Mouse (Mus musculus) mesoderm, embryonic 11.5 days (tissue): ENCODE measurements around the gene Kif5a.
A peak's percentile ranks its signal among the peaks of the same experiment; 100 is the strongest.
"Not testable (repeated sequence)": the region's sequence is repeated elsewhere in the genome, so short reads cannot be mapped to it uniquely, and the experiment has no call there.

Experiments used
- DNase-seq: peaks from one replicate; pipeline ENCODE4 v3.0.0-alpha.2; 2012; ENCODE audit warnings: low read depth, low spot score

Gene Kif5a

DNA sequence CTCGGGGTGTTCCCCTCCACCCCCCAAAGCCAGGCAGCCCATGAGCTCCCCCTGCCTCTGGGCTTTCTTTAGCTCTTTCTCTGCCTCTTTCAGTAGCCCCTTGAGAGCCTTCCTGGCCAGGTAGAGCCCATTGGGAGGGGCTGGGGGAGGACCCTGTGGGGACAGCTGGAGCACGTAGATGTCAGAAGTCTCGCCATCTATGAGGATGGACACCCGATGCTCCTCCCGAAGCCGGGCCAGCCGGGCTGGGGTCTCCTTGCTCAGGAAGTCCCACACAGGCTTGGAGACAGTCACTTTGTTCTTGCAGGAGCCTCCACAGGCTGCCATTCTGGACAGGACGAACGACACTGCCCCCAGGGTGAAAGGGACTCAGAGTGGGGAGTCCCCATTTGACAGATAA is 70.1 kb downstream of the Kif5a start:
- no peak for DNase-seq

DNA sequence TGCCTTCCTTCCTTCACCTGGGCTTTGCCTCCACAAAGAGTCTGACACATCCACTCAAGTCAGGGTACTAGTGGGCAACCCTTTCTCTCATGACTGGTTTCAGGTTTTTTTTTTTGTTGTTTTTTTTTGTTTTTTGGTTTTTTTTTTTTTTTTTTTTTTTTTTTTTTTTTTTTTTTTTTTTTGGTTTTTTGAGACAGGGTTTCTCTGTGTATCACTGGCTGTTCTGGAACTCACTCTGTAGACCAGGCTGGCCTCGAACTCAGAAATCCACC is 71.2 kb downstream of the Kif5a start:
- DNase-seq, result not testable (repeated sequence)

DNA sequence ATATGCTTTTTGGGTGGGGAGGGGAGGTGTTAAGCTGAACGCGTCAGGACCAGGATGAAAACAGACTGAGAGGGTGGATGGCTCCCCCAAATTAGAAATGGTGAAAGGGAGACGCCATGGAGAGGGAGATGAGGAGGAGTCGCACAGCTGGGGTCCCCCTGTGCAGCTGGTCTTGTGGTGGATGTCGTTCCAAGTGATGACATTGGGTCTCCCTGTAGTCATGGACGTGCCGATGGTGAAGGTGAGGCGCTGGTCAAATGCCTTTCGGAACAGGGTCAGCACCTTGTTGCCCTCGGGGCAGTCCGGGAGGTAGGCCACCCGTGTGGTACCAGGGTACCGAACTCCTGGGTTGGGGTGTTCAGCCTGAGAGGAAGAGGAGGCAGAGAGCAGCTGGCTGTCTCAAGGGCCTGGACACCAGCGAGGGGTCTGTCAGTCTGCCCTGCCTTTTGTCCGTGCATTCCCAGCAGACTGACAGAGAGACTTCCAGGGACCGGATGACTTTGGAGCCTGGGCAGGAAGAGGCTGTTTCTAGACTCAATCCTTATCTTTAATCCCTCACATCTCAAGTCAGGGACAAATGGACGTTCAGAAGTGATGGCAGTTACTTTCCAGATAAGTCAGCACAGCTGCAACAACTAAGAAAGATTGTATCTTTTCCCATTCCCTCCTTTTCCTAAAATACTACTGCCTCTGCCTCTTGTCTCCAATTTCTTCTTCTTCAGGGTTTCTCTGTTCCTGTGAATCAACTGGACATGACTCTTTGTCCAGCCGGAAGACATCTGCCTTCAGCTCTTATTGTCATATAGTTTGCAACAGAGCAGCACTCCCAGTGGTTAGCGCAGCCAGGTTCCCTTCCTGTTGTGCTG is 71.7 kb downstream of the Kif5a start:
- DNase-seq, result no peak

DNA sequence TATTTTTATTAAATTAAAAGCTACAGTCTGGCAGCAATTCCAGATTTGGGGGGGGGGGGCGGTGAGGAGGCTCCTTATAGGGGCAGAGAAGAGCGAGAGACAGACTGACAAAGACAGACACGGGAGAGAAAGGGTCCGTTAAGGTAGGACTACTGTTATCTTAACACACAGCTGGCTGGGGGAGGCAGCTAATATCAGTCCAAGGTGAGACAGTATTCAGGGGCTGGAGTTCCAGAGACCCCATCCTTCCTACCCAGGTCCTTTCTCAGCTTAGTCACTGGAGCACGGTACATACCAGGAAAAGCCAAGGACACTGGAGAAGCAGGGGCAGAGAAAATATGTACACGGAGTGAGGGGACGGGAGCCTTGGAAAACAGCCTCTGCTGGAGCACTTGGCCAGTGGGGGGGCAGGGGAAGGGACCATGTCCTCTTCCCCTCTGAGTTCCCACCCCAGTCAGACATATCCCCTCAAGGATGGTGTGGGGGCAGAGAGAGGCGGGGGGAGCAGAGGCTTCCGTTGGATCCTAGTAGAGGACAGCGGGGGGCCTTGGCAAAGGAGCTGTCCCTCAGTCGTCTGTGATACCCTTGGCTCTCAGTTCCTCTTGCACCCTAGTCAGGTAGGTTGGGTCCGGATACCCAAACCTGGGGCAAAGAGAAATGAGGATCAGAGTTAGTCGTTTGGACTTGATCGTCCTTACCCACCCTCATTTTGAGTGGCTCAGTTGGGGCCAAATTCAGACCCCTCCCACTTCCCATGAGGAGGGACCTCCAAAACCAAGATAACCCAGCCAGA is 72.6 kb downstream of the Kif5a start:
- DNase-seq, result no peak

DNA sequence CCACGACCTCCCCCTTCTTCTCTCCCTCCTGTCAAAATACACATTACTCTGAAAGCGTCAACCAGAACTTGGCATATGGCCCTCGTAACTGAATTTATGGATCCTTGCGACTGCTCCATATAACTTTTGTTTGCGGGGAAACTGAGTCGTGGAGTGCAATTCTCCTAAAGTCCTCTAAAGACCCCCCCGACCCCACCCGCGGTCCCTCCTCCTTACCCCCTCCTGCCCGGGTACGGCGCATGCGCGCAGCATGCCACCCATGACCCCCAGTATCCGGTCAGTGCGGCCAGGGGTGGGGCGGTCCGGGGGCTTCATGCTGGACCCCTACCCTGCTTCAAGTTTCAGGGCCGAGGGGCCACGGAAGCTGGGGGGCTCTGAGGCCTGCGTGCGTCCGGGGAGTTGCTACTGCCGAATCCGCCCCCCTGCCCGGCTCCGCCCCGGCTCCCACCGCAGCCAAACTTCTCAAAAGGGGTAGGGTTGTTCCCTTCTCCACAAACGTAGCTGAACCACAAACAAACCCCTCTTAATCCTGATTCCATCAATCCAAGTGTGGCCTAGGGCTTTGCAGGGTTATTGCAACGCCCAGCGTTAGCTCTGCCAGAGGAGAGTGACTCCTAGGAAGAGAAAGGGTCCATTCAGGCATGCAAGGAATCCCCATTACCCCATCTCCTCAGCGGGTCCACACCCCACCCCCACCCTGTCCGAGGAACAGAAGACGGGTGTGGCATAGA is 73.3 kb downstream of the Kif5a start, which contains the start of gene Arhgef25:
Gene Arhgef25, minus strand, starts transcription at position 433 of the 731 bp plus-strand sequence.
- DNase-seq, result peak; percentile 59

DNA sequence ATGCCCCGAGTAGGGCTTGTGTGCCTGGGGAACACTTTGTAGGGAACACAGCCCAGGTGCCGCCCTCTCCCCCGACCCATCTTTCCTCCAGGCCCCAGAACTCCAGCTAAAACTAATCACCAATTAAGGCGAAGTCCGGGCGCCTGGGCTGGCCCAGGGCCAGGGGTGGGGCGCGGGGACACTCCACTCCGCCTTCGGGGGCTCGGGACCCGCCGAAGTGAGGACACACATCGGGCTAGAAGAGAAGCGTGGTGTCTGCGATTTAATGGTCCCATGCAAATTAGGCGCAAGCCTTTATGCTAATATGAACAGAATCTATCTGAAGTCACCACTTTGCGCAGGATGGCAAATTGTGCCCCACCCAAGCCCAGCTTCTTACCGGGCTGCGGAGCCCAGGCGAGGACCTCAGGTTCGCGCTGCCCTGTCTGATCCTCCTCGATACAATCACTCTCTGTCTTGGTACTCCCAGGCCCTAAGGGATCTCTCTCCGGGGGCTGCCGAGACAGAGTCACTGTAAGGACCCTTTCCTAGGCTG is 74.0 kb downstream of the Kif5a start:
- DNase-seq, result no peak

DNA sequence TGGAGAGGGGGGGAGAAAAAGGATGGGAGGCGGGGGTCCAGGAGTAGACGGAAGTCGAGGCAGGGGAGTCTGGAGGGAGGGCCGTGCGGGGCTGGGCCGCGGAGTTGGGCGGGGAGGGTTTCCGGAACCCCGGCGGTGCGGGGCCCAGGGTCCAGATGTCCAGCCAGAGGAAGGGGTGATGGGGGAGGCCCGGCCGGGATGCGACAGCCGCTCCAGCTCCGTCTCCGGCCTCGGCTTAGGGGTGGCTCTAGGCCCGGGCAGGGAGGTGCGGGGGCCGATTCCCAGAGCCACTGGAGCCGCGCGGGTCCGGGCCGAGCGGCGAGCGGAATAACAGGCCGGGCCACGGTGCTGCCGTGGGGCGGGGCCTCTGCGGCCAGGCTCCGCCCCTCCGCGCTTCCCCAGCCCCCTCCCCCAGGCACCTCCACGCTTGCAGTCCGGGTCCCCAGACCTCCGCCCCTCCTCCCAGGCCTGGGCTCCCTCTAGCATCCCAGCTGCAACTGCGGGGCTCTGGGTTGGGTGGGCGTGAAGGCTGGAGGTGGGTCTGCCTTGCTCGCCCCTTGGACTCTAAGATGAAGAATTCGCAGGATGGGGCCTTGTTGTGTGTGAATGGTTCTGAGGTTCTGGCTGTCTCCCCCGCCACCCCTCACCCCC is 74.6 kb downstream of the Kif5a start:
- peak; percentile 90 for DNase-seq

DNA sequence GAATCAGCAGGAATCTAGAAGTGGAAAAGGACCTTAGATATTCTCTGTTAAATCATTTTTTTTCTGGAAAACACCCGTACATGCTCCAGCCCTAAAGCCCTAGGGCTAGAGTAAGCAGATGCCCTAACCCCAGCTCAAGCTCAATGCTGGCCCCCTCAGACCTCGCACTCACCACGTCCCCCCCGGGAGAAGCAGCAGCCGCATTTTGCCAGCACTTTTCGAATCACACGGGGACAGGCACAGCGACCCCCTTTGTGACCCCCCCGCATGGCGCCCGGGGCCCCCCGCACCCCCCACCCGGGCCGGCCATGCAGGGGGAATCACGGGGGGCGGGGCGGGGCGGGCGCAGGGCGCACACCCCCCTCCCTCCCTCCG is 75.1 kb downstream of the Kif5a start:
- DNase-seq, result no peak

DNA sequence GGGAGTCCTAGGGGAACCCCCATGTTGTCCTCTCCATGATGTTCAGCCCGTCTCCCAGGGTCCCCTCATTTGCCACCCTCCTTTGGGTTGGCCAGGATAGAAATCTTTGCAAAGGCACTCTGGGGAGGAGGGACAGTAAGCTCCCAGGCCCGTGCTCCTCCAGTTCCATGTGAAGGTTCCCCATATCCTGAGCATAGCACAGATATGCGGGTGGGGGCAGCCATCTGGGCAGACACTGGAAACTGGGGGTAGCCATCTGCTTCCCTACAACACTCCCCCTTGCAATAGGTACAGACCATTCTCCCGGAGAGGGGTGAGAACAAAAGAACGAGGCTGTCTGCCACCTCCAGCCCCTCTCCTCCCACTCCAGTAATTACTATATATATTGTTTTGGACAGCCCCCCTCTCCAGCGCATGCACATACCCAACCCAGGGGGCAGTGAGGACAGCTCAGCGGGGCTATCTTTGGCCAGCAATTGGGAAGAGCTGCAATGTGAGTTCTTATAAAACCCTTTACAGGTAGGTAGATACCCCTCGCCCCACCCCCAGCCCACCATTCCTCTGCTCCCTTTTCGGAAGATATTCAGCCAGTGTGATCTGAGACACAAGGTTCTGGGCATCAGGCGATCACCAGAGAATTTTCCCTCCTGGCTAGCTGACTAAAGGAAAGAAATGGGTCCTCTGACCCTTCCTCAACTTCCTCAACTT is 75.6 kb downstream of the Kif5a start:
- DNase-seq, result no peak

DNA sequence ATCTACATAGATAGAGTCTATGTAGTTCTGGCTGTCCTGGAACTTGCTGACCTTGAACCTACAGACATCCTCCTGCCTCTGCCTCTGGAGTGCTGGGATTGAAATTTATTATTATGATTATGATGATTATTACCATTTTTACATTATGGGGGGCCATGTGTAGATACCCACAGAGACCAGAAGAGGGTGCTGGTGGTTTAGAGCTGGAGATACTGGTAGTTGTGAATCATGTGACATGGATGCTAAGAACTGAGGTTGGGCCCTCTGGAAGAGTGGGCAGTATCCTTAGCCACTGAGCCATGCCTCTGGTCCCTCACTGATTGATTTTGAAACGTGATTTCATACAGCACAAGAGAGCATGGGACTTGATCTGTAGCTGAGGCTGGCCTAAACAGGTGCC is 76.7 kb downstream of the Kif5a start:
- no peak for DNase-seq

DNA sequence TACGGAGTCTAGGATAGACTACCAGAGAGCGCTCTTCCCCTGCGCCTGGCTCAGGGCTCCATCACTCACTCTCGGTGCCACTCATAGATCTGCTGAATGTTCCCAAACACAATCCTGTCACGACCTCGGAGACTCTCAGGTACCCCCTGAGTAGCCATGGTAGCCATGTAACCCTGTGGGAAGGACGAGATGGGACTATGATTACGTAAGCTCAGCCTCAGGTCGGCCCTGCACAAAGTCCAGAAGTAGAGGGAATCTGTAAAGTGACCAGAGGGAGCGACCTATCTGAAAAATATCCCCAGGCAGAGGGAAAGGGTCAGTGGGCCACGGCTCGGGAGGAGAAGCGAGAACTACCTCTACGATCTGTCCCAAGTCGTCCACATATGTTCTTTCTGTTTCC is 77.6 kb downstream of the Kif5a start:
- DNase-seq, result no peak

DNA sequence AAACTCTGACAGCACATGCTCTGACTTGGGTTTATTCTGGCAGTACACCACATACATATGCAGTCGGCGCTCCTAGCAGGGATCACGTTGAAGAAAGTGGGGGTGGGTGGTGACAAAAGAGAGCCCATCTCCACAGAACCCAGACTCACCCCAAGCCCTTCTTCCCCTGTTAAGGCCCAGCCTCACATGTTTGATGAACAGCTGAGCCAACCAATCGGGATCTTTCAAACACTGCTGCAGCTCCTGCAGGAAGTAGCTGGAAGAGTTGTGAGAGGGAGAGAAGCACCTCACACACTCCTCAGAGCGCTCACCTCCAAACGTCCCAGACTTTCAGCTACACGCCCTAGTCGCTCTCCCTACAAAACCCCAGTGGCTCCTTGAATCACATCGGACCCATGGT is 78.0 kb downstream of the Kif5a start:
- DNase-seq, result no peak

DNA sequence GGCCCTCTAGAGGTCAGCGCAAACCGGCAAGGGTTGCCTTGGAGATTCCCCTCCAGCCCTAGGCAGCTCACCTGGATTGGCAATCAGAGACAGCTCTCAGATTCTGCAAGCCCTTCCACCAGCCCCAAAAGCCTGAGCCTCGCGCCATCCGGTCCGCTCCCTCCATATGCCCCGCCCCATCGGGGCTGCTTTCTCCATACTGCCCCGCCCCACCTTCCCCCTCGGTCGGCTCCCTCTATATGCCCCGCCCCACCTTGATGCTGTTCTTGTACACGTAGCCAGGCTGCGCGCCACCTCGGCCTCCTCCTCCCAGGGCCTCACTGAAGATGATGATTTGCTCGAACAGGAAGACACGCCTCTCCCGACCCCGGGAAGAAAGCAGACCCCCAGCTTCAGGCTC is 79.4 kb downstream of the Kif5a start:
- DNase-seq, result no peak

DNA sequence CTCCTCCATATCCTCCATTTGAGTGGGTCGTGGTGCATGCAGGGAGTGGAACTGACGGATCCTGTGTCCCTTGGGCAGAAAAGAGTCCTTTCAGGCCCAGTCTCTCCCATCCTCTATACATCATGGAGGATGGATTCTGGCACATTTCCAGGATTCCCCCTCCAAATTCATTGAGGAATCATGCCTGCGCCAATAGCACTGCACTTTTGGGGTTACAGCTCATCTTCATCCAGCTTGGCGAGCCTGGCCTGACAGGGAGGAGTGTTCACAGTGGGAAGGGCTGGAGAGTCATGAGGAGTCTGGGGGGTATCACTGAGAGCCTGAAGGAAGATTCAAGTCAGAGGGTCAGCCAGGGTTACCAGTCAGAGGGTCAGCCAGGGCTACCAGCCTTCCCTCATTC is 80.5 kb downstream of the Kif5a start:
- DNase-seq, result no peak

DNA sequence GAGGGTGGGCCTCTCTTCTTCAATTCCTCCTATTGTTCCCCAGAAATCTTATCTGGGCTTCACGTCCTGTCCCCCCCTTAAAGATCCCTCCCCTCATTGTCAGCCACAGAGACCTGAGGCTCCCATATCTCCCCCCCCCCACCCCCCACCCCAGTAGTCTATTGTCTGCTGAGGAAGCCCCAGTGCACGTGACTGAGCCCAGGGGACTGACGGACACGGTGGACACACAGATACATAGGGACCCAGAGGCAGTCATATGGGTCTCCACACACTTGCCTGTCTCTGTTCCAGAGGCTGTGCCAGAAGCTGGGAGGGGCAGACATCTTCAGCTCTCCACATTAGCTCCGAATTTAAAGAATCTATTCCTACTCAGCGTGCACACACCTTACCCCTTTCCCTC is 81.6 kb downstream of the Kif5a start:
- DNase-seq, result no peak

DNA sequence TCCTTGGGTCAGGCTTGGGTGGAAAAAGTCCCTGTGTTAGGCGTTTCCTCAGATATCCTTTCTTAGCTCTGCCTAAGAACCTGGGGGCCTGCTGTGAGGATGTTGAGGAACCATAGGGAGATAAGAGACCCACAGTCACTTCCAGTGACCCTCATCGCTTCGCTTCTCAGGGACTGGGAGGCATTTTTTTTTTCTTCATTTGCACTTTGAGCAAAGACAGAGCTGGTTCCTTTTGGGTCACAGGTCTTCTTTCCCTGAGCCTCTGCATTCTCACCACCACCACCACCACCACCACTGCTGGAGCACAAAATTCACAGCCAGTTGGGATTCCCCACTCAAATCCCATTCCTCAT is 82.5 kb downstream of the Kif5a start:
- no peak for DNase-seq

DNA sequence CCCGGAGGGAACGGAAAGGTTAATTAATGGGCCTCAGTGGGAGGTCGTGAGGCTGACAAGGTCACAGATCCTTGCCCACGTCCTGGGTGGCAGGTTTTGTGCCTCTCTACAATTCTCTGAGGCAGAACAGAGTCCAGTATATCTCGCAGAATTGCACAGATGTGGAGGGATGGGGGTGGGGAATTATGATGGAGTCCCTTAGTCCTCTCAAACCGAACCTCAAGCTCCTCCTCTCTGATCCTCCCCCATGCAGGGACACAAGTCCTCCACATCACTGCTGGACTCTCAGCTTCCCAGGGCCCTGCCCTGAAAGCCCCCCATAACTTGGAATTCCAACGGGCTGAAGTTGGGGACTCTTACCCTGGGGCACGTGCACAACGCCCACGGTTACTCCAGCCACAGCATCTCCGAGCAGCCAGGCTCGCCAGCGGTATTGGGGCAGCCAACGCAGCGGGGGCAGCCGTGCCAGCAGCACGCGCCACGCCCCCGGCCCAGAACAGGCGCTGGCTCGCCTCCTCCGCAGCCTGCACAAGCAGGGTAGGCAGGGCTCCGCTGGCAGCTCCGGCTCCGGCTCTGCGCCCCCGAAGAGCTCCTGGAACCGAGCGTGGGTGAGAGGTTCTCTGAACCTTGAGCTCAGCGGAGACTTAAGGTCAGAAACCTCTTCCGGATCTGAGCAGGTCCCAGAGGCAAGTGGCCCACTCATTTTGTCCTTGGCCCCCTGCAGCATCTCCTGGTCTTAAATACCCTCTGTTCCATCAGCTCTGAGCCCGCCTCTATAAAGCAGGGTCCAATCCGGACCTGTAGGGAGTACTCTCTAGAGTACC is 83.1 kb downstream of the Kif5a start, which contains the start of gene Slc26a10:
Gene Slc26a10, minus strand, starts transcription at position 775 of the 824 bp plus-strand sequence.
- no peak for DNase-seq

DNA sequence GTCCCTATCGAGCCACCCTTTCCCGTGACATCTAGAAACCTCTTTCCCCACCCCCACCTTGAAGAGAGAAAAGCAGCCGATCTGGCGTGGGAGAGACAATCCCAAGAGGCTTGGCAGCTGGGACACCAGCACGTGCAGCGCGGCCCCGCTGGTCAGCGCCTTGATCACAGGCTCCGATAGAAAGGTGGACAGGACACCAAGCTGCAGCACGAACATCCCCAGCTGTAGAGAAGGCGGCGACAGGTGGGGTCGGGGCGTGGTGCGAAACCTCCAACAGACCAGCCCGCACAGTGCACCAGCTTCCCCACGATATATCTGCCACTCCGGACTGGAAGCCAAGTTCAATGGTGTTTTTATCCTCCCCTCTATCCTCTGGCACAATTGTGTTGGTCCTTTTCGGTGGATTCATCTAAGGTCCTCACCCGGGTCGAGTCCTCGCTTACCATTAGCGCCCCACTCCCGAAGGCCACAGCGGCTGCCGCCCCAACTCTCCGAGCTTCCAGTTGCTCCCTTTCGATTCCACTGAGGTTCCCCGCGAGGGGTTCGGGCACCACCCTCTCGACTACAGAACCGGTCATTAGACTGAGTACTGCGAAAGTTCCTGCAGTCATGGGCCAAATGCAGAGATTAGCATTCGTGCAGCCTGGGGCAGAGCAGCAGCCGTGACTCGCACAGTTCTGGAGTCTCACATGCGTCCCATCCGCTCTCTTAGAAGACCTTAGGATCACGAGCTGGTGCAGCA is 84.7 kb downstream of the Kif5a start:
- DNase-seq, result no peak

DNA sequence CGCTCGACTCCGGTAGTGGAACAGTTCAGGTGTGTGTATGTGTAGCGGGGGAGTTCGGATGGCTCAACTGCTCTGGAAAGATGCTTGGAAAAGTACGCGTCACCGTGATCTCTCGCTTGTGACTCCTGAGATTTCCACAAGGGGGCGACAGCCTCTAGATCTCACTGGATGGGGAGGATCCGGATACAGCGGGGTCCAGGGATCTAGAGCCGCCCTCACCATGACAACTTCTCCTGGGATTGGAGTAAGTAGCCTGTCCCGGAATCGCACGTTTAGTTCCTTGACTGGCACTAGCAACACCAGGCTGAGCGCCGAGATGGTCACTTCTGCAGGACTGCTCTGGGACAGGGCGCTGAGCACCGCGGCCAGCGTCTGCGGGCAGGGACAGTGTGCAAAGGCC is 85.4 kb downstream of the Kif5a start:
- DNase-seq, result peak; percentile 90
